Mouse (Mus musculus) thymus, postnatal 36 days (tissue): ENCODE results near the gene Gm128.

Source experiments
- DNase-seq, 2 experiments: peaks; one replicate each; pipeline ENCODE4 v3.0.0; 2022; ENCODE audit warnings: mixed read lengths in 2 of 2

The Gm128 gene

DNA sequence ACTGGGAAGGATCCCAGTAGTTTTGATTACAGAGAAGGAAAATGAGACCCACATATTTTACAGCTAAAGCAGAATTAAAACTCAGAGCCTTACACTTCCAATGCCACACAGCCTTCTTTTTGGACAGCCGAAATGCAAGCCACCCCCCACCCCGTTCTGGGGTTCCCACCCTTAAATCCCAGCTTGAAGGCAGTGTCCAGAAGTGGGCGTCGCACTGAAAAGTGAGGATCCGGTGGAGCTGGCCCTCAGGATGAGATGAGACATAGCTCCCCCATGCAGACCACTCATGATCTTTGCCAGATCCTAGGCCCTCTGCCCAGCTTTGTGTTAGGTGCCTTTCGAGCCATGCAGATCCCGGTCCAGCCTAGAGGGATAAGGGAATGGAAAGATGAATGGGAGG lies at the start of gene Gm128:
TSS of gene Gm128 (minus strand) at position 101 of the 400 bp plus-strand sequence.
- DNase-seq: no peak

DNA sequence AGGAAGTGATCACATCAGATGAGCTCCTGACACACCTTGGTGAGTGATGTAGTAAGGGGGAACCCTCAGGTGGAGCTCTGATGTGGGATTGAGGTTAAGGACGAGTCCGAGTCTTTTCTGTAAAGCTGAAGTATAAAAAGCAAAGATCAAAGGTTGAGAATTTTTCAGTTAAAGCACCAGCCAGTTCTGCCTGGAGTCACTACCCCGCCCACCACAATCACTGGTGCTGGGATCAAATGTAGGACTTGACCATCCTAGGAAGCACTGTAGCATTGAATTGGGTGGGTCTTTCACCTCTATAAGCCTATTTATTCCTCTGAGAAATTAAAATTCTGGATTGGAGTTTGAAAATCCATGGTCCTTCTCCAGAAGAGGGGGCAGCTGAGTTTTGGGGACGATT lies 49.6 kb upstream of the Gm128 start:
- DNase-seq: no peak

DNA sequence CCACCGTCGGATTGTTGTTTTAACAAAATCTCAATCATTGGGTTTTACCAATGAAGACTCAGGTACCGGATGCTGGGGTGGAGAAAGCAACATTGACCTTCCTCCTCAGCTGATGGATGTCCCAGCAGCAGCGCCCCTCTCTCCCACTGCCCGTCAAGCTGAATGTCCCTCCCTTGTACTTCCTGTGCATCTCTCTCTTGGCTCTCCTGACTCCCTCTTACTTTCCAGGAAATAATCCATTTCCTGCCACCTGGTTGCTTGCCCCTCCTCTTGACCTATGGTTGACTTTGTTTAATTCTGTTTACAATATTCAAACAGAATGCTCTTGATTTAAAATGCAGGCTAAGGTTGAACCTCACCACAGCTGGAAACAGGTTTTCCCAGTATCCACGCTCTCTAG lies 48.8 kb upstream of the Gm128 start:
- no peak for DNase-seq

- DNase-seq: no peak
Observed at GRCm38 (mm10) chr3:95289419-95289818, 48.0 kb upstream of the Gm128 start.

GRCm38 (mm10) chr3:95287541-95287940 lies 46.1 kb upstream of the Gm128 start:
- no peak for DNase-seq

DNA sequence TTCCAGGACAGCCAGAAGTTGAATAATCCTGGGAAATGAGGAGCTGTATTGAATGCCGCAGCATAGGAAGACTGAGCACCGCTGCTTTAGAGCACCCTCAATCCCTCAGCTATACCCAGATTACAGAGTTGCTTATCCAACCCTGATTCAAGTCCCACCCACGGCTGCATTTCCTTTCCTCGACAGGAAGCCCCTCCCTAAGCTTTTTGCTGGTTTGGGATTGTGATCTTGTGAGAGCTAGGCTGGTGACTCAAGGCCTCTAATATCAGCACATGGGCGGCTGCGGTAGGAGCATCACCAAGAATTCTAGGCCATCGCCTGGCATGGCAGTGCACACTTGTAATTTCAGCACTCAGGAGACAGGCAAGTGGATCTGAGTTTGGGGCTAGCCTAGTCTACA lies 45.1 kb upstream of the Gm128 start:
- no peak for DNase-seq

- no peak for DNase-seq
Observed at GRCm38 (mm10) chr3:95286011-95286410, 44.6 kb upstream of the Gm128 start.

GRCm38 (mm10) chr3:95285390-95285789 lies 44.0 kb upstream of the Gm128 start:
- no peak for DNase-seq

GRCm38 (mm10) chr3:95284501-95285281 lies 43.3 kb upstream of the Gm128 start:
- no peak for DNase-seq

DNA sequence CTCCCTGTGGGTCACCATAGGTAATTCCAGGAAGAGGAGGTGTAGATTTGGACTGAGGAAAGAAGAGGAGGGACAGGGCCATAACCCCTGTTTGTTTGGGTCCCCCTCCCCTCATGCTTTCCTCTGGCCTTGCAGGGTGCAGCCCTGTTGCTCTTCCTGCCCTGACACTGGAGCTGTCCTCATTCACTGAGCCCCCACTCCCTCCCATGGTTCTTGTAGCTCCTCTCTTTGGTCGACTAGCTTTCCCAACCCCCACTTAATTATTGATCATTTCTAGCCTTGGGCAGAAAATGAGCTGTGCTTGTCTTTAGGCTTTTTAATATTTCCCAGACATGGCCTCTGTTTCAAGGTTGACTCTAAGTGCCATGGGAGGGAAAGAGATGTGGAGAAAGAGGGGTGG lies 42.7 kb upstream of the Gm128 start:
- peak in 1 of 2 experiments; percentile 11 for DNase-seq

GRCm38 (mm10) chr3:95283589-95283941 lies 42.2 kb upstream of the Gm128 start:
- DNase-seq: no peak

- peak; percentile 60 to 70 for DNase-seq
Observed at GRCm38 (mm10) chr3:95282865-95283588, 41.6 kb upstream of the Gm128 start.

DNA sequence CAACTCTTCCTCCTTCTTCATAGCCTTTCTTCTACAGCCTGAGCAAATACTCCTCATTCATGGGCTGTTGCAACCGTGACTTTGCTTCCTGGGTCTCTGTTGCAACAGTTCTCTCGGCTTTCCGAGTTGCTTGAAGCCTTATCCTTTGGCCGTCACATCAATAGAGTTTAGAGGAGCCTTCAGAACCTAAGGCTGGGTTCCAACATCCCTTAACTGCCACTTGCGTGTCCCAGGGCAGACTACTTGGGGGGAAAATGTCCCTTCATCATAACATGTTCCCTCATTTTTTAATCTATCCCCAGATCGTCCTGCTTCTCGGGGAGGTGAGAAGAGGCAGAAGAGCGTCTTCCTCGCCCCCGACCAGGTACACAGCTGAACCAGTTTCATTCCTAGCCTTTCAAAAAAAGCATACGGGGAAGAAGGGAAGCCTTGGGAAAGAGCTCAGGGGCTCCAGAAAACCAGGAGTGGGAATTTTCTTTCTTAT lies 41.0 kb upstream of the Gm128 start:
- DNase-seq: peak; percentile 55 to 56

DNA sequence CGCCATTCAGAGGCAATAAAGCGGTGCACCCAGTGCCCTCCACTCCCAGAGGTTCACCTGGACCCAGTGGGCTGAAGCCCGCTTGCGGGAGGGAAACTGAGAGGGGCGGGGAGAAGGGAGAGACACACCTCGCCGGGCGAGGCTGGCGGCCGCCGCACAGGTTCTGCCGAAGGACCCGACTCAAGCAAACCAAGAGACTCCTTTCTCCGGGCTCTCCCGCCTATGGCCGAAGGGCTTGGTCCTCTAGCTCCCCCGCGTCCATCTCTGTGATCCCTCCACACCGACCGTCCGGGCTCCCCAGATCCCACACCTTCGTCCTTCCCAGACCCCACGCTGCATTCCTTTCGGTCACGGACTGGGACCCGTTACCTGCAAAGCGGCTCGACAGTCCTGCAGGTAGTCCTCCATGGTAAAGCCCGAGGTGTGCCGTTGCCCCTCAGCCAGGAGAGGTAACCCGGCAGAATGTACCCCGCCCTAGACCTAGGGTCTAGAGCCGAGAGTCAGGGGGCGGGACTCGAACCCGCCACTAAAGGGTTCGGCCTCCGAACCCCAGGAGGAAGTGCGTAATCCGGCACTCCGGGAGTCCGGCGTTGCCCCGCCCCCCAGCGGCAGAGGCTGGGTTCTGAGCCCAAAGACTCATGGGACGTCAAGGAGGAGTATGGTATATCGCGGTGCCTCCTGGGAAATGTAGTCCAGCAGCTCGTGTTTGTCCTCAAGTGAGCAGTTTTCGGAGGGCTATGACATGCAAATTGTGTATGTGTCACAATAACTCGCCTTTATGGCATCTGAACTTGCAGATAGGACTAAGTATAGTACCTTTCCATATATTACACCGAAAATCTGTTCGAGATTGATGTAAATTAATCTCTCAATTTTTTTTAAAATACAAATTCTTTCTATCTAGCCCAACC lies 40.1 kb upstream of the Gm128 start, which contains the start of the genes Mindy1 and Prune1:
TSS of gene Mindy1 (plus strand) at position 130 of the 911 bp plus-strand sequence.
TSS of gene Prune1 (minus strand) at position 861 of the 911 bp plus-strand sequence.
- DNase-seq: peak; percentile 98 to 99

DNA sequence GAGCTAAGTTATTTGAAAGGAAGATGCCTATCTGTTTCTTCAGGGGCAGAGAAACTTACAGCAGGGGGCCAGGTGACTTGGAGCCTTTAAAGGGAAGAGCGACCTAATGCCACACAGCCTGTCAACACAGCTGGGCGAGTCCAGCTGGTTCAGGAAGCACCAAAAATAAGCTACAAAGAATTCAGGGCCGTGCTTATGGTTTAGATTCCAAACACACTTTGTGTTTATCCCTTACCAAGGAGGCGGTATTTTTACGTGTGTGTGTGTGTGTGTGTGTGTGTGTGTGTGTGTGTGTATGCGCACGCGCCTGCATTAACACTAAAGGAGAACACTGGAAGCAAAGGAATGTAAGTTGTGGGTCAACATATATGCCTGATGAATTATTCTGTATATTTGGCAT lies 39.3 kb upstream of the Gm128 start:
- peak; percentile 12 to 28 for DNase-seq

DNA sequence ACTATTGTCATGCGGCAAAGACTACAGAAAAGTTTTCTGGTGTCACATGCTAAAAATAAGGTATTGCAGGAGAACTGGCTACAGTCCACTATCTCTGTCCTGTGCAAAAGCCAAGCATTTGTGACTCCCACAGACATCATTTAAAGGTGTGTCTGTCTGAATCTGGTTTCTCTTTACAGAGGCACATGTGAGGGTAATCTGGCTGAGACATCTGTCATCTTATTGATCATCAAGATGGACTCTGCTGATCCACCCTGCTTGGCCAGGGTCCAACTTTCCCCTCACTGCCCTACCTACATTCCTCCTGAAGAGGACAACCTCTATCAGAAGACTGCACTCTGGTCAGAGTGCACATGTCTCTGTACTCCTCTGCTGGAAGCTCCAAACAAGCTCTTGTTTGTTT lies 35.8 kb upstream of the Gm128 start:
- DNase-seq: no peak

GRCm38 (mm10) chr3:95276428-95276934 lies 35.1 kb upstream of the Gm128 start:
- DNase-seq: no peak

DNA sequence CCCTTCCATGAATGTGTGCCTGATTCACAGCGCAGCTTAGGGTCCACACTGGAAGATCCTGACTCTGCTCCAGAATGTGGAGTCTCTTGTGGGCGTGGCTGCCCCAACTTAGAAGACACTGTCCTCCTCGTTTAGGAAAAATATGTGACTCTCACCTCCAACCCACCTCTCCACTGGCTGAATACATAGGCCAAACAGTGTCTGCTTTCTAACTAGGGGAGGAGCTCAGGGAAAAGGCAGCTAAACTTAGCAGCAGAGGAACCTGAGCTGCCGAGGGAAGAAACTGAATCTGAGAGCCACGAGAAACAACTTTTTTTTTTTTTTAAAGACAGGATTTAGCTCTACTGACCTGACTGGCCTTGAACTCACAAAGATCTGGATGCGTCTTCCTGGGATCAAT lies 33.8 kb upstream of the Gm128 start:
- no peak for DNase-seq

- DNase-seq: no peak
Observed at GRCm38 (mm10) chr3:95274453-95274852, 33.1 kb upstream of the Gm128 start.

DNA sequence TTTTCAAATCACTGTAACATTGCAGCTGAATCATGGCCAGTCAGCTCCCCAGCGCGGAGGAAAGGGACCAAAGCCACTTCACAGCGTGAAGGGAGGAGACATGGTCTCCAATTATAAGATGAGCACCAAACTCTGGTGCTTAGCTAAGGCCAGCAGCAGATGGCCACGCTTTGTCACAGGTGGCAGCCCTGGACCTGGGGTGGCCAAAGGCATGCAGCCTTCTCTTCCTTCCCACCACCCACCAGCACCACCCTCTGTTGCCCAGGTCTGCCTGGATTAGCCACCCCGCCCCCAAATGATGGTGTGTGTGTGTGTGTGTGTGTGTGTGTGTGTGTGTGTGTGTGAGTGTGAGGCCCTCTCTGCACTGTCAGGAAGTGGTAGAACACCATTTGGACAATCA lies 32.1 kb upstream of the Gm128 start:
- no peak for DNase-seq

DNA sequence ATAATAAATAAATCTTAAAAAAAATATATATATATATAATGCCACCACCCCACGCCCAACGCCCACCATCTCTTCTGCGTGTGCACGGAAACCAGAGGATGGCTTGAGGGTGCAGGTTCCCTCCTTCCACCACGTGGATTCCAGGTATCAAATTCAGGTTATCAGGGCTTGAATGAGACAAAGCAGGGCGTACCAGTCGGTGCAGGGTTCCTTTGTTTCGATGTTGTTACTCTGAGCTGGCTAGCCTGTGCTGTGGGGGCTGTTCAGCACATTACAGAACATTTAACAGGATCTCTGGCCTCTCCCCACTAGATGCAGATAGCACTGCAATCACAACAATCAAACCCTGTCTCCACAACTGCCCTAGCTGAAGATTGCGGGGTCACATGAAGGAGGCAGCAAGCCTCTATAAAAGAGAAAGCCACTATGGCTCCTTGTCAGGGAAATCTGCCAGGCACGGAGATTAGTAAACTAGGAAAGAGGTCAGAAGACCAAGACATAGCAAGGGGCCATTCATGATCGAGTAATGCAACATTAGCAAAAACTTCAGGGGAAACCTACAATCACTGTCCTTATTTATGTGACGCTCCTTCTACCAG lies 29.5 kb upstream of the Gm128 start:
- DNase-seq: no peak

DNA sequence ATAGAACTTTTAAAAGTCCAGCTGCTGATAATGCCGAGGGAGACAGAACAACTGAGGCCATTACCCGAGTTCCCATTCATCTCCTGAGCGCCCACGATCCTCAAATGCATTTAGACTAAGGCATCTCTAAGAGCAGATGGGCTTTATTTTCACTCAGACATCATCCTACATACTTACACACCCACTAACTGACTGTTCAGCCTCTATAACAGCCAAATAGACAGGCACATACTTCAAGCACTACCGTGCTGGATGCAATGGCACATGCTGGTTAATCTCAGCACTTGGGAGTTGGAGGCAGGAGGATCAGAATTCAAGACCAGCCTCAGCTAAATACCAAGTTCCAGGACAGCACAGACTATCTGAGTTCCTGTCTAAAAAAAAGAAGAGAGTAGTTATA lies 28.4 kb upstream of the Gm128 start:
- no peak for DNase-seq
